Mouse (Mus musculus) midbrain, embryonic 11.5 days (tissue): ENCODE data around the gene Slc30a6. TPM values are rescaled to one million over a fixed set of nuclear protein-coding genes. Genes with fewer than 3 reads are reported as not detected.
"Not testable (repeated sequence)": the region's sequence is repeated elsewhere in the genome, so short reads cannot be mapped to it uniquely, and the experiment has no call there.

Experiments used
- ATAC-seq: fragments of 200-750 bp; cut with Nextera tagmentation; 2 replicates; pipeline ENCODE4 v1.8.0; 2017; ENCODE audit warnings: moderate TSS enrichment, moderate library complexity; ENCODE audit not compliant: low FRiP score
- DNase-seq: peaks from one replicate; pipeline ENCODE4 v3.0.0; 2015; ENCODE audit warnings: low spot score; ENCODE audit errors: missing footprints
- H3K27ac ChIP-seq: fragments of 300-500 bp; sonication (generic); 2 replicates; pipeline ENCODE4 v1.5.1; 2014; ENCODE audit warnings: low read depth, low read length
- H3K27me3 ChIP-seq: fragments of 300-500 bp; sonication (generic); 2 replicates; pipeline ENCODE4 v1.6.1; 2014; ENCODE audit warnings: mild to moderate bottlenecking, low read length, moderate library complexity, mixed read lengths; ENCODE audit not compliant: control insufficient read depth, insufficient read depth
- H3K36me3 ChIP-seq: fragments of 300-500 bp; sonication (generic); 2 replicates; pipeline ENCODE4 v1.6.1; 2014; ENCODE audit warnings: mild to moderate bottlenecking, low read length, moderate library complexity, mixed read lengths; ENCODE audit not compliant: control insufficient read depth, insufficient read depth
- H3K4me1 ChIP-seq: fragments of 300-500 bp; sonication (generic); 2 replicates; pipeline ENCODE4 v1.6.1; 2014; ENCODE audit warnings: low read length; ENCODE audit not compliant: control insufficient read depth, insufficient read depth
- H3K4me2 ChIP-seq: fragments of 300-500 bp; sonication (generic); 2 replicates; pipeline ENCODE4 v1.6.1; 2014; ENCODE audit warnings: mild to moderate bottlenecking, moderate library complexity
- H3K4me3 ChIP-seq: fragments of 300-500 bp; sonication (generic); 2 replicates; pipeline ENCODE4 v1.5.1; 2014; ENCODE audit warnings: low read depth, low read length
- H3K9ac ChIP-seq: fragments of 300-500 bp; sonication (generic); 2 replicates; pipeline ENCODE4 v1.6.1; 2014; ENCODE audit warnings: low read length
- H3K9me3 ChIP-seq: fragments of 300-500 bp; sonication (generic); 2 replicates; pipeline ENCODE4 v1.6.1; 2016; ENCODE audit warnings: low read length; ENCODE audit not compliant: control insufficient read depth
- WGBS: fragments of 180-500 bp; shearing (Covaris S2); extraction: QIAGEN DNeasy Blood & Tissue Kit; methylation state at CpG from one replicate; pipeline ENCODE4 v1.1.7; 2014; 5-methylcytosine and 5-hydroxymethylcytosine counted together
- polyA plus RNA-seq: library from polyadenylated mRNA; unstranded; fragments of >200 nt; fragmentation: Nextera tagmentation; extraction: Ambion mirVana; gene quantifications from 2 replicates; pipeline ENCODE4 v1.2.1, GENCODE M21; 2014

The Slc30a6 gene
- polyA plus RNA-seq, 1 experiment from 2014 or later, result 28.1 TPM

- DNase-seq (no peak), ATAC-seq (no peak)
- Histone ChIP-seq H3K4me2 (no peak overlapping the region), H3K4me3 (no peak overlapping the region), H3K4me1 (no peaks in the 10 kb centered on the region), H3K36me3 (no peaks in the 10 kb centered on the region), H3K9ac (no peak overlapping the region), H3K27me3 (no peaks in the 10 kb centered on the region), H3K9me3 (no peaks in the 10 kb centered on the region), H3K27ac (no peak overlapping the region)
- WGBS, result 84% methylated on average over 10 of the region's 10 CpGs
Observed at GRCm38 (mm10) chr17:74457972-74458677, 62.7 kb downstream of the Slc30a6 start.

DNA sequence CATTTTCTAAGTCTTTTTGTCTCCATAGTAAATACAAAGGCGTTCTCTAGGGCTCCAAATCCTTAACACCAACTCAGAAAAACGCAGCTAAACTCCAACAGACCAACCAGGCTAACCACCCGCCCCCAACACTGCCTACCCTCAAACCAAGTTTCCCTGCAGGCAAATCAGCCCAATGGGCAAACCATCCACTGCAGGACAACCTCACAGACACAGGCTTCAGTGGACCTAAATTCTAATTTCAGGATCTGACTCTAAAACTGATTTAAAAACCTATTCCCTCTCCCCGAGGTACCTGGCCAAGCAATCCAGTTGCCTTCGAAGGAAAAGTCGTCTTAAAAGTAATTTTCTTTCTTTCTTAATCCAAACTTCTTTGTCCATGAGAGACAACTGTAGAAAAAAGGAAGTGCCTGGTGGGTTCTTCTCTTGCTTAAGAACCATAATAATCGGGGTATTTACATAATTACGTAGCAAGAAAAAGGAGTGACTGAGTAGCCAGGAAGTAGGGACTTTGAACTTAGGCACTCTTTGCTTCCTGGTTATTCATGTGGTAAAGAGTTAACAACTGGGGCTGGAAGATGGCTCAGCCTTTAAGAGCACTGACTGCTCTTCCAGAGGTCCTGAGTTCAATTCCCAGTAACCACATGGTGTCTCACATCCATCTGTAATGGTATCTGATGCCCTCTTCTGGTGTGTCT lies 63.5 kb downstream of the Slc30a6 start, which contains the start of gene Nlrc4:
Gene Nlrc4, minus strand, starts transcription at position 432 of the 698 bp plus-strand sequence.
- Histone ChIP-seq H3K36me3 (no peaks in the 10 kb centered on the region), H3K9me3 (no peaks in the 10 kb centered on the region), H3K27ac (no peak within 1 kb of the TSS), H3K27me3 (no peaks in the 10 kb centered on the region), H3K4me3 (no peak within 1 kb of the TSS), H3K4me1 (no peaks in the 10 kb centered on the region), H3K9ac (no peak within 1 kb of the TSS), H3K4me2 (no peak within 1 kb of the TSS)
- ATAC-seq, result no peak
- WGBS, result 61% methylated on average over 8 of the region's 8 CpGs
- DNase-seq, result no peak

- ATAC-seq, result no peak
- Histone ChIP-seq H3K27me3 (no peaks in the 10 kb centered on the region), H3K9ac (no peak overlapping the region), H3K27ac (no peak overlapping the region), H3K4me3 (no peak overlapping the region), H3K36me3 (no peaks in the 10 kb centered on the region), H3K9me3 (no peaks in the 10 kb centered on the region), H3K4me1 (no peaks in the 10 kb centered on the region), H3K4me2 (no peak overlapping the region)
- no peak for DNase-seq
Observed at GRCm38 (mm10) chr17:74463510-74463909, 68.1 kb downstream of the Slc30a6 start.

DNA sequence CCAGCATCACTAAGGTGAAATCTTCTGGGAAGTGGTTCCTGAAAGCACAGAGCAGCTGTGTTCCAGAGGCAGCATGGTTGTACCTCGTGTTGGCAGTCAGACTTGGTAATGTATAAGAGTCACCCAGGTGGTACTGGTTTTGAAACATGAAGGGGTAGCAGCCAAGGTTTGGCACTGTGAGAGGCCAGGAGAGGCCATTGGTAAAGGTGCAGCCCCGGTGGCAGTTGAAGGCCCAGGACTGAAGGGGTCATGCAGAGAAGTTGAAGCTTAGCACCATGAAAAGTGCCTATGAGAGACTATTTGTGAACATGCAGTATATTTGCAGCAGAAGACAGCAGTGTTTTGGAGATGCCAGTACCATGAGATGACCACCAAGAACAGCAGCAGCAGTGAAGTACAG lies 72.6 kb downstream of the Slc30a6 start:
- not testable (repeated sequence) for ATAC-seq, H3K27ac ChIP-seq, H3K4me2 ChIP-seq, DNase-seq, H3K4me1 ChIP-seq, H3K9ac ChIP-seq, H3K9me3 ChIP-seq, H3K27me3 ChIP-seq, H3K4me3 ChIP-seq, H3K36me3 ChIP-seq
- 89% methylated on average over 2 of the region's 2 CpGs for WGBS

- H3K27ac ChIP-seq, ATAC-seq, H3K27me3 ChIP-seq, DNase-seq, H3K9ac ChIP-seq, H3K4me1 ChIP-seq, H3K4me2 ChIP-seq, H3K4me3 ChIP-seq, H3K36me3 ChIP-seq, H3K9me3 ChIP-seq: not testable (repeated sequence)
- WGBS, result 79% methylated on average over 6 of the region's 6 CpGs
Observed at GRCm38 (mm10) chr17:74470133-74470532, 74.7 kb downstream of the Slc30a6 start.

Other genes with a start within 250 kb of the Slc30a6 start
- 85.9 and 90.2 TPM in 2 replicates for gene Memo1, start 100.1 kb upstream of the Slc30a6 start, polyA plus RNA-seq
- gene Dpy30, start 71.7 kb upstream of the Slc30a6 start, polyA plus RNA-seq, result 276 and 277 TPM in 2 replicates
- 46.8 and 48.8 TPM in 2 replicates for gene Spast, start 56.6 kb upstream of the Slc30a6 start, polyA plus RNA-seq
- 0.21 and 0.22 TPM in 2 replicates for gene Nlrc4, start 63.5 kb downstream of the Slc30a6 start, polyA plus RNA-seq
- 63.2 and 63.4 TPM in 2 replicates for gene Yipf4, start 93.9 kb downstream of the Slc30a6 start, polyA plus RNA-seq
- 83.5 and 91.6 TPM in 2 replicates for gene Birc6, start 132.7 kb downstream of the Slc30a6 start, polyA plus RNA-seq